Mouse (Mus musculus): ENCODE measurements around the gene Psip1.
"Not testable (repeated sequence)": the region's sequence is repeated elsewhere in the genome, so short reads cannot be mapped to it uniquely, and the experiment has no call there.

The Psip1 gene

DNA sequence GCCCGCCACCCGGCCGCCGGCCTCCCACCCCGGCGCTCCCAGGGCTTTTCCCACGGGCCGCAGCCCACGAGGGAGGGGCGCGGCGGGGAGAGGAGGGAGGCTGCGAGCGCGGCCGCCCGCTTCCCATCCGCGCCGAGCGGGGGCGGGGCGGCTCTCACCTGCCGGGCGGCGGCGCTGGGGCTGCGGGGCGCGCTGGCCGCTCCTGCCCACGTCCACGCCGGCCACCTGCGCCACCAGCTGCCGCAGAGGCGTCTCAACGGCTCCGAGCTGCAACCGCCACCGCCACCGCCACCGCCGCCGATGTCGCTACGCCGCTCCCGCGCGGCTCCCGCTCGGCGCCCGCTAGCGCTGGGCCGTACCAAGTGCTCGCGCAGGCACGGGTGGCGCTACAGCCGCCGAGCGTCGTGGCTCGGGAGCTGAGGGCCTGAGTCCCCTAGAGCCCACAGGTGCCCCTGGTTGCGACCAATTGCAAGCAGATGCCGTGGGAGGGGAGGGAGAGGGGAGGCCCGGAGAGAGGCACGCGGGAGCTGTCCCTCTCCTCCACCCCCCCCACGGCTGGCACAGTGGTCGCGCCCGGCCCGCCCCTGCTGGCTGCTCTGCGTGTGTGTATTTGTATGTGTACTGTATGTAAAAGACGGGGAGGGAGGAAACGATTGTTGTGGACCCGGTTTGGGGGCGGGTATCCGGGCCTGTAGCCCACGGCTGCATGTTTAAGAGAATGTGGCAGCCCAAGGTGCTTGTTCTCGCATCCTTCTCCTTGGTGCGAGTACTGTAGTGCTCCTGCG is at the start of gene Psip1:
TSS of gene Psip1 (minus strand) at position 343 of the 785 bp plus-strand sequence.
- DNase-seq = peak; percentile 94

DNA sequence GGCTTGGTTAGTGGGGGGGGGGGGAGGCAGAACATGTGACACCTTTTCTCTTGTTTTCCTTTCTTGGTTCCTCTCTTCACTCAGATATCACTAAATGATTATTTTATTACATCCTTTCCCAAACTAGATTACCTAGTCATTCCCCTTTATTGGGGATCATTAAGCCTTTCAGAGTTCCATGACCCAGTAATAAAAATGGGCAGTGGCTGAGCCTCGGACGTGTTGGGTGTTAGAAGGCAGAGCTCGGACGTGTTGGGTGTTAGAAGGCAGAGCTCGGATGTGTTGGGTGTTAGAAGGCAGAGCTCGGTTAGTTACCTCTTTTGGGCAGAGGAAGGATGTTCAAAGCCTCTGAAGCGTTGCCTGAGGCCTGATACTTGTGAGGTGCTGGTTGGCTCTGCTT is 47.8 kb upstream of the Psip1 start:
- no peak for DNase-seq

DNA sequence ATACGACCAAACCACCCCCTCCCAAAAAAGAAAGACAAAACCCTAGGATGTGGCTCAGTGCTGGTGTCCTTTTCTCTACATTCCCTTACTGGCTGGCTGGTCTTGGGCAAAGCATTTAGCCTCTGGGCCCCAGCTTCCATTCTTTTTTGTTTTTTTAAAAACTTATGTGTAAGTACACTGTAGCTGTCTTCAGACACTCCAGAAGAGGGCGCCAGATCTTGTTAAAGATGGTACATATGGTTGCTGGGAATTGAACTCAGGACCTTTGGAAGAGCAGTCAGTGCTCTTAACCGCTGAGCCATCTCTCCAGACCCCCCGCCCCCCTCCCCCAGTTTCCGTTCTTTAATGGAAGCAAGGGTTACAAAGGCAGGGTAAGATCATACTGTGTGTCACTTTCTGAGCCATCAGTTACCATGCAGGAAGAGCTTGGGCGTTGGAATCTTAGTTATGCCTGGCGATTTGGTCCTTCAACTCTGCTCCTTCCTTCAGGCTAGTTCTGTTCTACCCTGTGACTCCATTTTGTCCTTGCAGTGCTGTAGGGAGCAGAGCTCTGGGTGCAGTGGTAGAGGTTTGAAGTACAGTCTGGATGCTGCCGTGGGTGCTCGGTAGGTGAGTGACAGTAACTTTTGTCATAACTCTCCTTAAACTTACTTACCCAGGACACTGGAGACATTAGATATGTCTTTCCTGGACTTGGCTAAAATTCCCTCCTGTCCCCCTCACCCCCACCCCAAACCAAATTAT is 47.1 kb upstream of the Psip1 start:
- DNase-seq = no peak

DNA sequence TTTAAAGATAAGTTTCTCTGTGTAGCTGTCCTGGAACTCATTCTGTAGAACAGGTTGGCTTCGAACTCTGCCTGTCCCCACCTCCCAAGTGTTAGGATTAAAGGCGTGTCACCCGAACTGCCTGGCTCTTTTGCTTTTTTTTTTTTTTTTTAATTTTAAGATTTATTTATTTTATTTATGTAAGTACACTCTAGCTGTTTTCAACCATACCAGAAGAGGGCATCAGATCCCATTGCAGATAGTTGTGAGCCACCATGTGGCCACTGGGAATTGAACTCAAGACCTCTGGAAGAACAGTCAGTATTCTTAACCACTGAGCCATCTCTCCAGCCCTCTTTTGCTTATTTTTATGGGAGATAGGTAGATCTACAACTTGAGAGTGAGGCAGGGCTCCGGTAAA is 43.8 kb upstream of the Psip1 start:
- DNase-seq = not testable (repeated sequence)

DNA sequence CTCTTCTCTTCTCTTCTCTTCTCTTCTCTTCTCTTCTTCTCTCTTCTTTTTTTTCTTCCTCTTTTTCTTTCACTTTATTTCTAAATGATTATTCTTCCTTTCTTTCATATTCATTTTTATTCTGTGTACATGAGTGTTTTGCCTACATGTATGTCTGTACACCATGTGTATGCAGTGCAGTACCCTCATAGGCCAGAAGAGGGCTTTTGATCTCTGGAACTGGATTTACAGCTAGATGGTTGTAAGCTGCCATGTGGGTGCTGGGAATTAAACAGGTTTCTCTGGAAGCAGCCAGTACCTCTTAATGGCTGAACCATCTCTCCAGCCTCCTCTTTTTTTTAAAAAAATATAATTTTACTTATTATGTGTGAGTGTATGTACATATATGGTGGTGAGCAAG is 41.7 kb upstream of the Psip1 start:
- peak; percentile 67 for DNase-seq

DNA sequence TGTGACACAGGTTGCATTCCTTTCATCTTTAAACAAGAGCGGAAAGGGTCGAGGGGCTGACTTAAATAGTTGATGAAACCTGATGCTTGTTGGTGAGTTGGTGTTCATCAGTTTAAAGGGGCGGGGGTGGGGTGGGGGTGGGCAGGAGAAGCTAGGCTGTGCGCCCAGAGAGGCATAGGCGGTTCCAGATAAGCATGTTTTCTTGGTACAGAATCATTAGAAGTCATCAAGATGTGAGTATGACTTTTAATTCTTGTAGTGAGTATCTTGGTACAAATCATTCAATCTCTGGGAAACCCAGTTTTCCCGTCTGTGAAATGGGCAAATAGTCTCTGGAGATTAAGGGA is 40.7 kb upstream of the Psip1 start:
- DNase-seq = no peak

DNA sequence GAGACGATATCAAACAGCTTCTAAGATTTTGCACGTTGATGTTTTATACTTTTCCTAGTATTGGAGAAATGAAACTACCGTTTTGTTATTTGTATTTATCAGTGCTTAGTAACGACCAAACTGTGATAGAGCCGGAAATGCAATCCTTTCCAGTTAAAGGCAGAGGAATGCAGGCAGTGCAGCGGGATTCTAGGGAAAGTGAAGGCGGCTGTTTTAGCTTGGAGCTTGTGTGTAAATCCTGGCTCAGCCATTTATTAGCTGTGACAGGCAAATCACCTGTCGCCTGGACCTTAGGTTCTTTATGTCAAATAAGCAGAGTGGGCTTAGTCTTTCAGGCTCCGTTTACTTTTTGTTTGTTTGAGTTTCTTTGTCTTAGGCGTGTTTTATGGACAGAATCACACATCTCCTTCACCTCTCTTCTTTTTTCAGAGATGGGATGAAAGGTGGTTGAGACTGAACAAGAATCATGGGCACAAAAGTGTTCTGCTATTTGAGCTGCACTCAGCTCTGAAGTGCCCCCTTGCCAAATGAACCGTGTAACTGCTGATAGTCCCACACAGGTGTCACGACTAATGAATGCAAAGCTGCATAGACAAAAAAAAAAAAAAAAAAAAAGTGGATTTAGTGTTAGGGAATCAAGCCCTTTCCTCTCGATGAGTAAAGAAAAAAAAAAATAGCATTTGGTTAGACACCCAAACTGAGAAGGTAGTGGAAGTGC is 40.2 kb upstream of the Psip1 start:
- no peak for DNase-seq

DNA sequence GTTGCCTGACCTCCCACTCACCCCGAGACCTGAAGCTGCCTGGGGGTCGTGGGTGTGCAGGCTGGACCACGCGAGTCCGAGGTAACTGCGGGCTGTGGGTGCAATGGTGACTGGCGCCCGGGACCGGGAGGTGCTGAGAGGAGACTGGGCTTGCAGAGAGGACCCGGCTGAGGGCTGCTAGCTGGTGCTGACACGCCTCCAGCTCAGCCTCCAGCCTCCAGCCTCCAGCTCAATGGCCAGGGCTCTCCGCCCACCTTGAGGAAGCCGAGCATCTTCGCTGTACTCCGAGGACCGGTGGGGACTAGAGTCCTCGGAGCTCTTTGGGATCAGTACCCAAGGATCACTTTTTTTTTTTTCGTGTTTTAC is 39.4 kb upstream of the Psip1 start:
- DNase-seq = no peak

DNA sequence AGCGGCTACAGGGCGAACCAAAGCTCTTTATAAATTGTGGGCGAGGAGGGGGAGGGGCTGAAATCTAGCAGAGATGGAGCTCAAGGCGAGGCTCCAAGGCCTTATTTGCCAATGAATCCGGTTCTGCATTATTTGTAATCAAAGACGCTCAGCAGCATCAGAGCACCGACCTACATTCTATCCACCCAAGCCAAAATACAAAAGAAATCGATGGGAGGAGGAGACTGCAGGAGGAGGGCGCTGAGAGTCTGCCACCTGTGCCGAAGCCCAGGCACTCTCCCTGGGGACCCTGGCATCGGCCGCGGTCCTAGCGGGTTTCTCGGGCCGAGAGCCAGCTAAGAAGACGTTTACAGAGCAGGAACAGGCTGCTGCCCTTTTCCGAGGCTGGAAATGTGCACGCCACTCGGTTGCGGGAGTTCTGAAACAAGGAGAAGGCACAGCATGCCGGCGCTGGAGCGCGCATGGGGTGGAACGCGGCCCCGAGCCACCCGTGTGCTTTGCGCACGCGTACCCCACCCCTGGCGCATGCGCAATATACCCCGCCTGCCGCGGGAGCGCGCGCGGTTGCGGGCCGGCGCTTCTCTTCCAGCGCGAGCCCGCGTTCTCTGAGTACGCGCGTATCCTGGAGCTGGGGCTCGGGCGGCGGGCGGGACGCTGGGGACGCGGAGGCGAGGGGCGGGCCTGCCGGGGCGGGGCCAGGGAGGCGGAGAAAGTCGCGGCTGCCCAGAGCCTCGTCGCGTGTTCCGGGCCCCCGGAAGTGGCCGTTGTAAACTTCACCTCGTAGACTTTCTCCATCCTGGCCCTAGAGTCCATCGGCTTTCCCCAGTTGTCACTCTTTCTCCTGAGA is 38.8 kb upstream of the Psip1 start, which contains the start of gene Ccdc171:
TSS of gene Ccdc171 (plus strand) at position 703 of the 847 bp plus-strand sequence.
- DNase-seq = peak; percentile 96

DNA sequence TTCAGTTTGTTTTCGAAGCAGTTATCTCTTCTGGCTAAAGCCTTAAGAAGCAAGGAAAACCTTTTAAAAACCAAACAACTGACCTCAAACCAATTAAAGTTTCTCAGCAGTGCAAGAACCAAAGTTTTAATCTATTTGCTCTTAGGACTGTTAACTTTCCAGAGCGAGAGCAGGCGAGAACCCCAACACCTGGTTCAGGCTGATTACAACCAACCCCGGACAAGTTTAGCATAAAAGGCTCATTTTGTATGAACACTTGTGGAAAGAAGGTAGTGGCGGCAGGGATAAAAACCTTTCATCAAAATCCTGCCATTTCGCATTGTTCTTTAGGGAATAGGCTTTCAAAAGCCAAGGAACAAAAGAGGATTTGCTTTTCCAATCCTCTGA is 38.2 kb upstream of the Psip1 start:
- DNase-seq = no peak

DNA sequence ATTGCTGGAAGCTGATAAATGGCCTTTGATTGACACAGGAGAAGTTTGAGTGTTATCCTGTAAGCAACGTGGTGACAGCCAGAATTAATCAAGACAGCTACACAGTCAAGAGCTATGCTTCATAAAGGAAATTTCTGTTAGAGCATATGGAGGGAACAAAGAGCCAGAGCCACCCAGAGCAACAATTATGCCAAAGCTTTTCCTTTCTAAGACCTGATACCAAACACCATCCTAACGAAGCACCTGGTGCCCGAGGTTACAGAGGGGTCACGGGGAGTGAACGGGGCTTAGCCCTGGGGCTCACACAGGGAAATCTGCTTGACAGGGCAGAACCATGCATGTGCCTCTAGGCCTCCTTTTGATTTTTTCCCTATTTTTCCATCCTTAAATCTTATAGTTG is 35.8 kb upstream of the Psip1 start:
- DNase-seq = no peak

DNA sequence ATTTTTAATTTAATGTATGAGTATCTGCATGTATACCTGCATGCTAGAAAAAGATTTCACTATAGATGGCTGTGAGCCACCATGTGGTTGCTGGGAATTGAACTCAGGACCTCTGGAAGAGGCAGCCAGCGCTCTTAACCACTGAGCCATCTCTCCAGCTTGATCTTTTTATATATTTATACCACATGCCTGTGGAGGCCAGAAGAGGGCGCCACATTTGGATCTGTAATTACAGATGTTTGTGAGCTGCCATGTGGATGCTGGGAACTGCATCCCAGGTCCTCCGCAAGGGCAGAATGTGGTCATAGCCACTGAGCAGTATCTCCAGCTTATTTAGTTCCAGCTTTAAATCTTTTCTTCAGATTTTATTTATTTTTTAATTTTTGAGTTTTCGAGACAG is 34.0 kb upstream of the Psip1 start:
- DNase-seq = no peak

DNA sequence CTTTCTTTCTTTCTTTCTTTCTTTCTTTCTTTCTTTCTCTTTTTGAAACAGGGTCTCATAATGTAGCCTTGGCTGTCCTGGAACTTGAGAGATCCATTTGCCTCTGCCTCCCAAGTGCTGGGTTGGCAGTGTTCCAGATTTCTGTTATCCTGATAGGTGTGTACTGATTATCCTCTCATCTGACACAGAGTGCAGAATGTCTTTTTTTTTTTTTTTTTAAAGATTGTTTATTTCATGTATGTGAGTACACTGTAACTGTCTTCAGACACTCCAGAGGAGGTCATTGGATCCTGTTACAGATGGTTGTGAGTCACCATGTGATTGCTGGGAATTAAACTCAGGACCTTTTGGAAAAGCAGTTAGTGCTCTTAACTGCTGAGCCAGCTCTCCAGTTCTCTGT is 33.5 kb upstream of the Psip1 start:
- DNase-seq = no peak

DNA sequence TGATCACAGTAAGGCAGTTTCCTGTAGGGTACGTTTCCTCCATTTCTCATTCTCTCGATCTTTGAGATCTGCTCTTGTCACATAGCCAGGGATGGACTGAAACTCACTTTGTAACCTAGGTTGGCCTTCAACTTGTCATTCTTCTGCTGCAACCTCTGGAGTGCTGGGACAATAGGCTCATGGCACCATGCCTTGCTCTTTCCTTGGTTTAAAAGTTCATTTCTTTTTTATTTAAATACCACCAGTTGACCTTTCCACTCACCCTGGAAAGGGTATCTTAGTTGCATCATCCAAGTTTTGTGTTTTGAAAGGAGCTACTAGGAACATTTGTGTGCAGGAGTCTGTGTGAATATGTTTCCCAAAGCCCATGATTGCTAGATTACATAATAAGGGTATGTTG is 32.9 kb upstream of the Psip1 start:
- no peak for DNase-seq

DNA sequence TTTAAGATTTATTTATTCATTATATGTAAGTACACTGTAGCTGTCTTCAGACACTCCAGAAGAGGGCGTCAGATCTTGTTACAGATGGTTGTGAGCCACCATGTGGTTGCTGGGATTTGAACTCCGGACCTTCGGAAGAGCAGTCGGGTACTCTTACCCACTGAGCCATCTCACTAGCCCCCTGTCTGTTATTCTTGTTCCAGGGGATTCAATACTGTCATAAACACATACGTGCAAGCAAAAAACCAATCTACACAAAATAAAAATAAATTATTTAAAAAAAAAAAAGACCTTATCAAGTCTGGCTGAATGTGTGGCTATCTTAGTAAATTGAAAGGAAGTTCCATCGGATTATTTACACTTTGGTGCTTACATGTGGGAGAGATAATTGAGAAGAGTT is 29.9 kb upstream of the Psip1 start:
- DNase-seq = not testable (repeated sequence)

DNA sequence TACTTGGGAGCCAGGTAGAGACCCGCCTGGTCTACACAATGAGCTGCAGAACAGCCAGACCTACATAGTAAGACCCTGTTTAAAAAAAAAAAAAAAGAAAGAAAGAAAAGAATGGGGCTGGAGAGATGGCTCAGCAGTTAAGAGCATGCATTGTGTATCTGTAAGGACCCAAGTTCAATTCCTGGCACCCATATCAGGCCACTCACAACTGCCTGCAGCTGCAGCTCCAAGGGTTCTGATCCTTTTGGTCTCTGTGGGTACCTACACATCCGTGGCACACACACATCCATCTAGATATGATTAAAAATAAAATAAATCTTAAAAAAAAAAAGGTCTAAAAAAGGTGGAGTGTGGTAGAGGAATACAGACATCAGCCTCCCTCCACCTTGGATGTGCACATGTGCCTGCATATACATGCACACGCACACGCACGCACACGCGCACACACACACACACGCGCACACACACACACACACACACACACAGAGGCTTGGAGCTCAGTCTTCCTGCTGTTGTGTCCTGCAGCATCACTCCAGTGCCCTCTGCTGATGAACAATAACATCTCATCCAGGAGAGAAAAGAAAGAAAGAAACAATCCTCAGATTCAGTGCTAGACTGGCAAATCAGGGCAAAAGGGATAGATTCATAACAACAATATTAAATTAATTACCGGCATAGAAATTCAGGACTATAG is 28.9 kb upstream of the Psip1 start:
- peak; percentile 14 for DNase-seq

DNA sequence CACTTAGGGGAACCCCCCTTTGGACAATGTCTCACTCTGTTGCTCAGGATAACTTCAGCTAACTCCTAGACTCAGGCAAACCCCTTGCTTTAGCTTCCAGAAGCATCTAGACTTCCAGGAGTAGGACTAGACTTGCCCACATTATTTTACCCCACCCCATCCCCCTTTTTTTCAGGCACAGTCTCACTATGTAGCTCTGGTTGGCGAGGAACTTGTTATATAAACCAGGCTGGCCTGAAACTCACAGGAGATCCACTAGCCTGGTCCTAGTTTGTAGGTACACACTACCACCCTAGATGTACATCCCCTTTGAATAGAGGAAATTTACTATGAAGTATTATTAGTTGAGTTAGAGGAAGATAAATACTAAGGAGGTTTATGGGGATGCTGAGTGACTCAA is 27.9 kb upstream of the Psip1 start:
- no peak for DNase-seq

DNA sequence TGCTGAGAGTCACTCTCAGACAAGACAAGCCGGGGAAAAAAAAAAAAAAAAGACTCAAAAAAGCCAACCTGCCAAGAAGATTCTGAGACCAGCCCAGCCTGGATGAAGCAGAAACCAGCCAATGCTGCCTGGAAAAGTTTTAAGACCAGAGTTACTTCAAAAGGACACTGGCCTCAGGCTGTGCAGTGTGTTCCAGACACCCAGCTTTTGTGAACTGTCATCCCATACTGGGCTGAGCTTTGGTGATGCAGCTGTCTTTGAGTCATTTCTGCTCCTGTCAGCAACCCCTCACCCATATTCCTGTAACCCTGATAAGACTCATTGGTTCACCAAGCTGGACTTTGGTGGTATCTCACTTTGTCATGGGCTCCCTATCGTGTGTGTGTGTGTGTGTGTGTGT is 26.4 kb upstream of the Psip1 start:
- no peak for DNase-seq

DNA sequence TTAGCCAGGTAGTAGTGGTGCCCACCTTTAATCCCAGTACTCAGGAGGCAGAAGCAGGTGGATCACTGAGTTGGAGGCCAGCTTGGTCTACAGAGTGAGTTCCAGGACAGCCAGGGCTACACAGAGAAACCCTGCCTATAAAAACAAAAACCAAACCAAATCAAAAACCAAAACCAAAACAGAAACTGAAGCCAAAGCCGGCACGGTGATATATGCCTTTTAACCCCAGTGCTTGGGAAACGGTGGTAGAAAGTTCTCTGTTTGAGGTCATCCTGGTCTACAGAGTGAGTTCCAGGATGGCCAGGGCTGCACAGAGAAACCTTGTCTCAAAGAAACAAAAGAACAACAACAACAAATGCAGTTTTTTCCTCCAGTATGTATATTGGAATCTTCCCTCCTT is 26.0 kb upstream of the Psip1 start:
- DNase-seq = no peak

DNA sequence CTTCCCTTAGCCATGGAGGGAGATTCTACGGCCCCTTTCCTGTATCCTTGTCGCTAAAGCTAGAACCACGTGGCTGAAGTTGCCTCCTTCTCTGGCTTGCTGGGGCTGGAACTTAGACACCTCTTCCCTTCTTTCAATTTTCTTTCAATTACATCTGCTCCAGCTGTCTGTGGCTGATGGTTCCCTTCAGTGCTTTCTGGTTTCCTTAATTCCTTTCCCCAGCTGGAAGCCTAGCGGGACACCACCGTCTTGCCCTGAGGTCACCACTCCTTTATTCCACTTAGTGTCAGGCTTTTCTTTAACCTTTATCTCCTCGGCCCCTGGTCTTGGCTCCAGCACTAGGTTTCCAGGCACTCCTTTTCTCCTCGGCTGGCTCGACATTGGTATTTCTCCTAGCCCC is 24.8 kb upstream of the Psip1 start:
- DNase-seq = no peak

DNA sequence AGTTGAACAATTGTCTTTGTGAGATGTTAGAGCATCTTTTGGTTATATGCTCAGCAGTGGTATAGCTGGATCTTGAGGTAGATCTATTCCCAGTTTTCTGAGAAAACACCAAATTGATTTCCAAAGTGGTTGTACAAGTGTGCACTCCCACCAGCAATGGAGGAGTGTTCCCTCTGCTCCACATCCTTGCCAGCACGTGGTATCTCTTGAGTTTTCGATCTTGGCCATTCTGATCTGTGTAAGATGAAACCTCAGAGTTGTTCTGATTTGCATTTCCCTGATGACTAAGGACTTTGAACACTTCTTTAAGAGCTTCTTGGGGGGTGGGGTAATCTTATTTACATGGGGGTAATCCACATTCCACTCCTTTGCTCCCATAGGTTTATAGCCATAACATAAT is 23.3 kb upstream of the Psip1 start:
- DNase-seq = no peak

DNA sequence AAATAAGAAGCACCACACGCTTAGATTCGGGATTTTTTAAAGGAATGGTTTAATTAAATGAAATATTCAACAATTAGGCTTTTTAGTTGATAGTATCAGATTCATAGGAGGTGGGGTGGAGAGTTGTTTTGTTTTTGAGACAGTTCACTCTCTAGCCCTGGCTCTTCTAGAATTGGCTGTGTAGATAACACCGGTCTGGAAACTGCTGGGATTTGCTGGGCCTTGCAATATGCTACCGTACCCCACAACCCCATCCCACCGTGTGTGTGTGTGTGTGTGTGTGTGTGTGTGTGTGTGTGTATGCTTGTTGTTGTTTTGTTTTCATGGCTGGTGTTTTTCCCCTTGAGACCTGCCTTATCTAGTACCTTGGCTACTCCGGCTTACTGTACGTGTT is 14.8 kb upstream of the Psip1 start:
- no peak for DNase-seq

Data from thymus, postnatal 25 days (tissue).